Mouse (Mus musculus) ovary, adult 18-20 months (tissue): Measurements from ENCODE around the gene Crim1.
"Not testable (repeated sequence)": the region's sequence is repeated elsewhere in the genome, so short reads cannot be mapped to it uniquely, and the experiment has no call there.

Experiments
- DNase-seq: peaks from one replicate; pipeline ENCODE4 v3.0.0; 2022; ENCODE audit warnings: low spot score, mixed read lengths

The Crim1 gene

DNA sequence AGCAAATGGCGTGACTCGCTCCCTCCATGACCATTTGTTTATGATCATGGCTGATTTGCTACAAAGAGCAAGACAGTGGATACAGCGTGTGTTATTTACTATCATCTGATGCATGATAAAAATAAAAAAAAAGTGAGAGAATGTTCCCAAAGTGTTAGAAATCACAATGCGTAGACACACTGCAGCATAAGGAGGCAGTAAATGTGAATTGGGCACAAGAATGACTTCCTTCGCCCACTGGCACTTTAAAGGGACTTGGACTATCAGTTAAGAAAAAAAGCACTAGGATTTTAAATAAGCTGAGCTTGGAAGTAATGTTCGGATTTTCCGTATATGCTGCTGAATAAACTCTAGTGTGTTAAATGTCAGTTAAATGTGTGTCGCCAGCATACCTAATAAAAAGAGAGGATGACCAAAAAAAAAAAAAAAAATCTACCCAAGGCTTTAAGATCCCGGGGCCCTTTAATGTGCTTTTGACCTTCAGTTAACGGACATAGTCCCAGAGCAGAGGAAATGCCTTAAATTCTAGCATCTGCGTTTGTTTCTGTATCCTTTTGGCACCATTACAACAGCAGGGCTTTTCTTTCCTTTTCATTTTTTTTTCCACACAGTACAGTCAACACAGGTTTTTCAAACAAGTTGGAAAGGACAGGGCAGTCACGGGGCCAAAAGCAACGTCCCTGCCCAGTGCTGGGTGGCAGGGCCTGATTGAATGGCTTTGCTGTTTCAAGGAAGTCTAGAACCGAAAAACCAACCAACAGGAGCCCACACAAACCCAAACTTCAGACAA lies 50.3 kb downstream of the Crim1 start:
- no peak for DNase-seq

DNA sequence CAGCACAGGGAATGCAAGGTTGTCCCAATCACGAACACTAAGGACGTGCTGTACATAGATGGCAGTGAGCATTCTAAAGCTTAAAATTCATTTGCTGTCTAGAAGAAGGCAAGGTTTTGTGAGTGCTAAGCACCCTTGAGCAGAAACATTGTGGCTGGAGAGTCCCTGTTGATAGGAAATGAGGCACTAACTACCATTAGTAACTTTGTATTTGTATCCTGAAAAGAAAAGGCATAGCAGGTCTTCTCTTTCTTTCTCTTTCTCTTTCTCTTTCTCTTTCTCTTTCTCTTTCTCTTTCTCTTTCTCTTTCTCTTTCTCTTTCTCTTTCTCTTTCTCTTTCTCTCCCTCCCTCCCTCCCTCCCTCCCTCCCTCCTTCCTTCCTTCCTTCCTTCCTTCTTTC lies 53.5 kb downstream of the Crim1 start:
- not testable (repeated sequence) for DNase-seq

DNA sequence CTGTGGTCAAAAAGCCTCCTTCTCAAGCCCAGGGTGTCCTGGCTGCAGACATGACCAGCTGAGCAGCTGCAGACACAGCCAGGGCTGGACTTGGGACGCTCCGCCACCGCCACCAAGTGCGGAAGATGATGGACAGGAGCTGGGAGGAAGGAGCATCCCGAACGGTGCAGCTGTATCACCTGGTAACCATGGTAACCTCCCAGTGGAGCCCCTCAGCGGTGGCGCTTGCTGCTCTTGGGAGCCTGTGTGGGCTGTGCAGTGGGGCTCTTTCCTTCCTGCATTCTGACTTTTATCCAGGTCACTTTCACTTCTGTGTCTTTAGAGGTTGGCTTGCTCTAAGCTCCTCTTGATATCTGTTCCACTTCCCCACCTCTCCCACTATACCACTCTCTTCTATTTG lies 54.2 kb downstream of the Crim1 start:
- DNase-seq = no peak

DNA sequence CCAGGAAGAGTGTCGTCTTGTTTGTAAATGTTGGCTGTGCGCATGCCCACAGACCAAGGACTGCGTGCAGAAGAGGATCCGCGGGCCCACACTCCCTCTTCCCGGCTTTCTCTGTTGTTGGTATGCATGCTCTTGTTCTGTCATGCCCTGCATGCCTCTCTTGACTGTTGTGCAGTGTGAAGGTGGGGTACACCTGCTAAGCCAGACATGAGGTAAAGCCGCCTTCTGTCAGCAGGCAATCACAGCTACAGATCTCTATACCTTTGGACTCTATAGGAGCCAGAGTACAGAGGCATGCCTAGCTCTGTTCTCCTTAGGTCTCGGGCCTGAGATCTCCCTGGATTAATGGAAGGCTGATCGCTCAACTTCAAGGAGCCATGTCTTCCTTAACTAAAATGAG lies 55.7 kb downstream of the Crim1 start:
- DNase-seq = no peak

DNA sequence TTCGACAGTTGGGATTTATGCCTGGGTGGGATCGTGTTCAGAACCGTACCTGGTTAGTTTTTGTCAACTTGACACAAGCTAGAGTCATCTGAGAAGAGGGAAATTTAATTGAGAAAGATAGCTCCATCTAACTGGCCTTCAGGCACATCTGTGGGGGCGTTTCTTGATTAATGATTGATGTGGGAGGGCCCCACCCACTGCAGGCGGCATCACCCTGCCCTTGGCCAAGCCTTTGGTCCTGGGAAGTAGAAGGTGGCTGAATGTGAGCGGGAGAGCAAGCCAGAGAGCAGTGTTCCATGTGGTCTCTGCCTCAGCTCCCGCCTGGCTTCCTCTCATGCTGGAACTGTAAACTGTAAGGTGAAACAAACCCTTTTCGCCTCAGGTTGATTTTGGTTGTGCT lies 56.5 kb downstream of the Crim1 start:
- DNase-seq = no peak

DNA sequence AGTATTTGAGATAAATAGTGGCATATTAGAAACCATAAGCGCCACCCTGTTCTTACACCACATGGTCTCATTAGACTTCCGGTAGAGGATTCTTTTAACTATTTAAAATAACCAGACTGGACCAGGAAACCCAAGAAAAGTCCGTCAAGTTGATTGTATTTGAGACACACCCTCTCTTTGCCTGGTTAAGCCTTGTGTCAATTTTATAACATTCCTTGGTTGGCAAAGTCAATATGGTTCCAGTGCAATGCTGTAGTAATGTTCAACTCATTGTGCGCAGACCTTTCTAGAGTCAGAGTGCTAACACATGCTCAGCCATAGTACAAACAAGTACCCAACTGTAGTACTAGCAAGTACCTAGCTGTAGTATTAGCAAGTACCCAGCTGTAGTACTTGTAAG lies 61.6 kb downstream of the Crim1 start:
- no peak for DNase-seq

DNA sequence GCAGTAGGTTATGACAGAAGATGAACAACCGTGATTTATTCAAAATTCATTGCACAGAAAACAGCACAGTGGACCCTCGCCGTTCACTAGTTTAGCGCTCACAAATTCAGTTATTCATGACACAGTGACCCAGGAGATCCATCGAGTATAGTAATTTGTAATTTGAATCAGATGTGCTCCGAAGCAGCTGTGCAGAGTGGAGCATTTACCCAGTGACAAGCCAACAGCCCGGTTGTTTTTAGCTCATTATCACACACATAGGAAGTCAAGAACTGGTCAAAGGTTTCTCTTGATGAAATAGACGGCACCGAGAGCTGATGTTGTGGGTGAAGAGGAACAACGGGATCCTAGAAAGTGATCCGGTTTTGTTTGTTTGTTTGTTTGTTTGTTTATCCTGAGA lies 64.1 kb downstream of the Crim1 start:
- no peak for DNase-seq

DNA sequence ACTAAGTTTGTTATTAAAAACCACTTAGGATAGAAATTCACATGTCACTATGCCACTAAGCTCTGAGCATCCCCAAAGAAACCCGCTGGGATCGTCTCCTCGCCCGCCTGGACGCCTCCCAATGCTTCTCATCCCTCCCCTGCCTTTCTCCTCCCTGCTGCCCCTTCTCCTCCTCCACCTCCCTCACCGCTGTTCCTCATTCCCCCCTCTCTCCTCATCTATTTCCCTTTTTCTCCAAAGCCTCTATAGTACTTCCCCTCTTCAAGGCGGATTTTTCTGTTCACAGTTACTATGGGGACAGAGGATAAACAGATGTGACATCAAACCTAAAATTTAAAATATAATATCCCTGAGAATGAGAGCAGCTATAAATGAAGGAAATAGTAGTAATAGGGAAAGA lies 65.1 kb downstream of the Crim1 start:
- no peak for DNase-seq

DNA sequence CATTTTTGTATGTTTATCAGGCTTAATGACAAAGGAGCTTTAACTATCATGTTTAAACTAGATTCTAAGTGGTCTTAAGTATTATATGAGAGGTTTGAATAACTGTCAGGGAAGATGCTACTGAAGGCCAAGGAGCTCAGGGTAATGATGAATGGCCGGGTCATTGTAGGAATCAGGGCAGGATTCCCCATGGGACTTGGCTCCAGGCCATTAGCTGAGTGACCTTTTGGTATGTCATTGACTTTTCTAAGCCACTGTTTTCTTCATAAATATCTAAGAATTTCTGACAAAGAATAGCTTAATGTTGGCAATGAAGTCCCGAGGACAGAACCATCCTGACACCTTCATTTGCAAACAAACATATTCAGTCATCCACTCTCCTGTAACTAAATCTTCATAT lies 66.2 kb downstream of the Crim1 start:
- DNase-seq = no peak

DNA sequence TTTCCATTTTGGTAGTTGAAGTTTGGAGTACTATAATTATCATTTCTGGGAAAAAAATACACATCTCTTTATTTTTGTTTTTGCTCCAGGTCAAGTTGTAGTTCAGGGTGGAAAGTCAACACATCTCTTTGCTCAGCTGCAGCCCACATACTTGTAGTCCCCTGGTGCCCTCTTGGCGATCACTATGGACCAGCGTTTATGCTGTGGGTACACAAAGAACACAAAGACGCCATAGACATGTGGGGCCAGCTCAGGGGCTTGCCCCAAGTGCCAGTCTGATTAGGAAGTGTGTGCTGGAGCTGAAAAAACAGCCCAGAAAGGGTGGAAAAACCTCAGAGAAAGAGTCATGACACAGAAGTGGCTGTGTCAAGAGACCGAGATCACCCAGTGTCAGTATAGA lies 68.5 kb downstream of the Crim1 start:
- DNase-seq = no peak

DNA sequence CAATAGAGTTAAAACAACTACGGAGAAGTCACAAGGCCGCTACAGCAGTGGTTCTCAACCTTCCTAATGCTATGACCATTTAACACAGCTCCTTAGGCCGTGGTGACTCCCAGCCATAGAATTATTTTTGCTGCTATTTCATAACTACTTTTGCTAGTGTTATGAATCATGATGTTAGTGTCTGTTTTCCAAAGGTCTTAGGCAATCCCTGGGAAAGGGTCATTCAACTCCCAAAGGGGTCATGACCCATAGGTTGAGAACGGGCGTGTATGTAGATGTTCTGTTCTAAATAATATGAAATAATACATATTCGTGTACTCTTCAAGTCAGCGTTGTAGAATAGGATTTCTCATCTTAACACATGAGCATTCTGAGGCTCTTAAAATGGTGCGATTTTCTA lies 69.3 kb downstream of the Crim1 start:
- DNase-seq = no peak

DNA sequence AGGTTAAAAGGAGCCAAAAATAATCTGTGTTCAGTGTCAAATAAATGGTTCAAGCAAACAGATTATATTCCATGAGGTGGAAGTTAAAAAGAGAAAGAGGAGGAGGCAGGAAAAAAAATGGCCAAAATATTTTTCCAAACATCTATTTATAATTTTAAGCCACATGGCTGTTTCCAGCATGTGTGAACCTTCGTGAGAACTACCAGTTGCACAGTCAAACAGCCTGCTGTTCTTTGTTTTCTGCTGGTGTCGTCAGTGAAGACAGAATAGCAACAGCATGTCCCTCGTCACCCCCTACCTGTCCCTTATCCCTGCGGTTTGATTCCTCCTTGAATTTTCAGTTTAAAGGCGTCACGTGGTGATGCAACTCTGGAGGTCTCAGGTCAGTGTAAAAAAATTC lies 70.0 kb downstream of the Crim1 start:
- no peak for DNase-seq

DNA sequence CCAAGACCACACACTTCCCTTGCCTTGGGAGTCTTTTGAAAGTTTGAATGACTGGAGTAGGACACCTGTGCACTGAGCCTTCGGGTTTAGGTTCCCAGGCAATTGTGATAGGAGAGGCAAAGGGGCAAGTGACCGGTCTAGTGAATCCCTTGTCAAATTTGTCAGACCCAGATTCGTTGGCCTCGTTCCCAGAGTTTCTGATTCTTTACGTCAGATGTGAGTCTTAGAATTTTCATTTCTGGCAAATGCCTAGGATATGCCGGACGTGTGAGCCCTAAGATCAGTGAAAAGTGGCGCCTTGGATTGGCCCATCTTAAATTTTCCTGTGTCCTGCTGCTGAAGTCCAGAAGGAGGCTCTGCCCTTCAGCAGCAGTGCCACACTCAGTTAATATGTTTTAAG lies 71.7 kb downstream of the Crim1 start:
- no peak for DNase-seq

DNA sequence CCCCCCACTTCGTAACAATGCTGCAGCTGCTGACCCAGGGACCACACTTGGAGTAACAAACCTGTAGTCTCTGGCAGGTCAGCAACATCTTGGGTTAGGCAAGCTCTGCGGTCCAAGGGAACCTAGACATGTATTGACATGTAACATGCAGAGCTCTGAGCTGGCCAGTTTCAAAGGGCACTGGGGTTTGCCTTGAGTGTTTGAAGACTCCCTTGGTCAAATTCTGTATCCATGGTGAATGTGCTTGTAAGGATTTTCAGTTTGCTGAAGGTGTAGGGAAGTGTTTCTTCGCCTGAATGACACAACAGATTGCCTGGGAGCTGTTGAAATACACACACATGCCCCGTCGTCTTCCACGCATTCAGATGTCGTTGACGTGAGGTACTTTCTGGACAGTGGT lies 72.1 kb downstream of the Crim1 start:
- no peak for DNase-seq

DNA sequence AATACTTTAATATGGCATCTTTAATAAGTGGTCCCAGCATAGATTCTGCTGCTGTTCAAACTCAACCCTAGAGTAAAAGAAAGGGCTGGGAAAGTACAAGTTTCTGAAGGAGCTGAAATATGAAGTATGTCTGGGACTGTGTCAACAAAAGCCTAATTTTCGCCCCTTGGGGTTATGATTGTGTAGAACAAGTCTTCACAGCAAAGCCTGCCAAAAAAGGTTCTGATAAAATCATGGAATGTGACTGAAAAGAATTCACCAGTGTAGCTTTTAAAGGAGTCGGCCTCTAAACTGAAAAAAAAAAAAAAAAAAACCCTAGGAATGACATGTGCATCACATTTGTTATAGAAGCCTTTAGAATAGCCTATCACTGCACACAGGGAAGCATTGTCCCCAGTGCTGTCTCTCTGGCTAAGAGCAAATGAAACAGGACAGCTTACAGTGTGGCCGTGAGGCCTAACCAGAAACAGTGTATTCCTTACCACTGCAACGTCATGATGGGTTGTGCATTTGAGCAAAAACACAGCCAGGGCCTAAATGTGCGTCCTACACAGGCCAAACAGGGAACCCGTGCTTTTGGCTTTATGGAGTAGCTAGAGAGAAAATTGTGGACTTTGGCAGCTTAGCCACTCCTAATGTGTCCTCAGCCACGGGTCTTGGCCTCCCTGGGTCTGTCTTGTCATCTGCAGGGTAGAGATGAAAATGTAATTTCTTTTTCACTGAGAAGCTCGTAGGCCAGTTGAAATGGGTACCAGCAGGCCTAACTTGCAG lies 72.8 kb downstream of the Crim1 start:
- no peak for DNase-seq

DNA sequence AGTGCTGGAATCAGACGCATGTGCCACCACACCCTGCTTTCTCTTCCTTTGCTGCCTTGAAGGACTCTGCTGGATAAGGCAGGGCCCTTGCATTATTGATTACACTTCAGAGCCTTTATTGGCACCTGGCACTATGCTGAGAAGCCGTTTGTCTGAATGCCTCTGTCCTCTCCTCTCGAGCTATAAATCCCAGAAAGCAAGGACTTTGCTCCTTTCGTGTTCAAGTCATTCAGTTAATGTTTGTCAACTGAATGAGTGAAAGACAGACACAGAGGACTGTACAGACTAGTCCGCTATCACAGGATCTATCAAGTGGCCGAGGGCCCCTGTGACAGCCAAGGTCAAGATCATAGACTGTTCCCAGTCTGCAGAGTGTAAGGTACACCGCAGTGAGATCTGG lies 73.8 kb downstream of the Crim1 start:
- no peak for DNase-seq

DNA sequence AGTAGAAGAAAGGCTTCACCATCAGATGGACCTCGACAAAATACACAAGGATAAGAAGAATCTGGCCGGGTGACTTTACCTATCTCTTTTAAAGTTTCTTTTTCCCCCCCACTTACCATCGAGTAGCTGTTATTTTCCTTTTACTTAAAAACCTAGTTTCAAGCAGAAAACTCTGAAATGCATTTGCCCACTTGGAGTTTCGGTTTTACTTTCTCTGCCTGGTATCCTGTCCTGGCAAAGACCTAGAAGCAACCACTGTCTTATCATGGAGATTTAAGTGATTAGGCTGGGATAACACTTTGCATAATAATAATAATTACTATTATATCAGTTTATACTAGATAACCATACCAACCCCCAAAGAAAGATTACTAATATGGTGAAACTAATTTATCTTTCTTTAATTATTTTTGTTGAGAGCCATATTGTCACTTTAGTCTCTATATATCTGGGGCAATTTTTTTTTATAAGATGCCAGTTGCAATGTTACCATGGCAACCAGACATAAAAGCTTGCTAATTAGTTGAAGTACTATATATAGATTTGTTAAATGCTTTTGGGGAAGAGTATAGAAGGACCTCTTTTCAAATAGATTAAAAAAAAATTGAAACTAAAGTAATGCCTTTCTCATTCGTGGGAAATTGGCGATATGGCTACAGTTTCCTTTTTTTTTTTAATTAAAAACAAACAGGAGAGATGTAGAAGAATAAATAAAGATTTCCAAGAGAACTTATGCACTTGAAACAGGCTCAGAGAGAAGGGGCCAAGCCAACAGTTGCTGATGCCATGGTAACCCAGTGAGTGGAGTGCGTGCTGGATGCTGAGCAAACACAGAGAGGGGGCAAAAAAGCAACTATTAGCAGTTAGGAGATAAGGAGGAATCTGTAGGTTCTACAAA lies 74.8 kb downstream of the Crim1 start:
- no peak for DNase-seq

DNA sequence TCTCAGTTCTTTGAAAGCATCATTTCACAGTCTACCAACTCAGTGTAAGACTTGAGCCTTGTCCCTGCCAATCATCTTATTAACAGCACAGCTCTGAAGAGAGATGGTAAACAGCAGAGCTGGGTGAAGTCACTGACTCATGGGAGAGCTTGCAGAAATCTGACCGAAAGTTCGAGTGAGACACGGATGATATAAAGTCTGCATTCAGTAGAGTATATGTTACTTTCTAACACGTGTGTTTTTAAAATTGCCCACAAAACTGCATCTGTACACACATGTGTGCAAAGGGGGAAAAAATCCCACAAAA lies 75.4 kb downstream of the Crim1 start:
- no peak for DNase-seq

DNA sequence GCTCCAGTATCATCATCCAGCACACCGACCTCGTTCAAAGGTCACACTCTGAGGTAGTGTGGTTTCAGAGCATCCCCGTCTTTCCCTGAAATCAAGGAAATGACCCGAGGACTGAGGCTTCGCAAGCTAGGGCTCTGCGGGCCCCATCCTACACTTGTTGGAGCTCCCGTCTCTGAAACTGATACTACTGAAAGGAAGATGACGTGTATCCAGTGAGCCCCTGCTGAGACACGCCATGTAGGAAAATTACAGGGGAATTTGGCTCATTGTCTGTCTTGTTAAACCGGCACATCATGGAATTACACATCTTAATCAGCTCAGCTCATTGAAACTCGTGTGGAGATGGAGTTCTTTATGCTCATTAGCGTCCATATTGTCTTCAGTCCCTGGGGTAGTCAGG lies 79.1 kb downstream of the Crim1 start:
- no peak for DNase-seq

DNA sequence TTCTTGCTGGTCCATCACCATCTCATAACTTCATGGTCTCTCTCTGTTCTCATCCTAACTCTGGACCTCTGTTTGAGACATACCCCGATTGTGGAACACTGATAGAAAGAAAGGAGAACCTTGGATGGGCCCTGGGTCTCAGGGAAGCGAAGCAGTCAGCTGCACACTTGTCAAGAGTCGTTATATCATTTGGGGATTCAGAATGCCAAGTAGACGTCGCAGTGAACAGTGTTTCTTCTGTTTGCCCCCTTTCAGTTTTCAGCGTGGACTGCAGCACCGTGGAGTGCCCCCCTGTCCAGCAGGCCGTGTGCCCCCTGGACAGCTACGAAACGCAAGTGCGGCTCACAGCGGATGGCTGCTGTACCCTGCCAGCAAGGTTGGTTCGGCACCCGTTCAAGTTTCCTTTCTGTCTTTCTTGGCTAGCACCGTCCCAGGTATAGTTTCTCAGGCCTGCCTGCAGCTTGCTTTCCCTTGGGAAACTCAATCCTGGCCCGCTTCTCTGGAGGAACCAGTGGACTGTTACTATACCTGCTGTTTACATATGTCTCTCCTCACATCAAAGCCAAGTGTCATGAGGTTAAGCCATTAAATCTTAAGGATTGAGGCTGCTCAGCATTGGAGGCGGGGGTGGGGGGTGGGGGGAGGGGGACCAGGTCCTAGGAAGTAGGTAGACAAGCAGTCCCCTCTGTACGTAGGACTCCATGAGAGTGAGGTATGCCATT lies 81.1 kb downstream of the Crim1 start:
- no peak for DNase-seq

DNA sequence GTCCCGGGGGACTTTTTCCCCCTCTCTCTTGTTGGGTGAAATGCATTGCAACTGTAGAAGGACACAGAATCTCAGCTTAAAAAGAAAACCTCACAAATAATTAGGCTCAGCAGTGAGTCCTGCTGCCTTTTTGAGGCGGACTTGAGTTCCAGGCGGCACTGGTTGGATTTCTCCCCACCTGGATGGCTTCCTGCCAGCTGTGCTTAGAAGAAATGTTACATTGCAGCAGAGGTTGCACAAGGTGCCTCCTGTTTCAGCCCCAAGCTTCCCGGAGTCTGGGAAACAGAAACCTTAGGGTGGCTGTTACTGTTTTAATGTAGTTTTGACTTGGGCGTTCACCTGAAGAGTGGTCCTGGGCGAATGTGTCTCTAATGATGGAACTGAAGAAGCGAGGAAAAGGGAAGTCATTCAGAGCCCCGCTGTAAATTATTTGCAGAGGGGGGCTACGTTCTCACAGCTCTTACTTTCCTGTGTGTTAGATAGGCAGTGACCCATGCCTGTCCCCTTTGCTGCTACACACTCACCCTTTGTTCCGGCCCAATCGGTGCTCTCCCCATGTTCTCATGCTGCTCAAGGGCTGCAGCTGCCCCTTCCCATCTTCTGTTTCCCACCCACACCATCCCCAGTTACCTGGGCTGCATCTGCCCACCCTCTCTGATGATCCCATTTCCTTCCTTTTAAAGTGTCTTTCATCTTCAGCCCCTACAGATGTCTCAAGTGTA lies 83.4 kb downstream of the Crim1 start:
- no peak for DNase-seq

DNA sequence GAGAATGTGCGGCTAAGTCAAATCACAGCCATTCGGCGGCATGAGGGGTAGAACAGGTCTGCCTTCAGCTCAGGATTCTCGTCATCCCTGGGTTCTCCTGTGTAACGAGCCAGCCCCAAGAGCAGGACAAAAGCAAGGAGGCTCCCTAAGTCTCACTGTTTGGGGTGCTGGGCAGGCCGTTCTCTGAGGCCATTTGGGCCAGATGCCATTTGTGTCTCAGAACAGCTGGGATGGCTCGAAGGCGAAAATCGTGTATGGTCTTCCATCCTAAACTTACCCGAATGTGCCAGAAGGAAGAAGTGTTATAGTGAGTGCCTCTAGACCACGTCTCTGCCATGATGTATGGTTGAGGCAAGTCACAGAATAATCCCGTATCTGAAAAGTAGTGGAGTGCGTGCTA lies 86.0 kb downstream of the Crim1 start:
- DNase-seq = no peak
